Mouse (Mus musculus) spleen, adult 2 months (tissue): ENCODE results near the gene Fbxl18. TPM values are rescaled to one million over a fixed set of nuclear protein-coding genes. Genes with fewer than 3 reads are reported as not detected.

Experiments used
- DNase-seq, 2 experiments: peaks; one replicate each; pipeline versions ENCODE4 v3.0.0 to v3.0.0-alpha.2; 2012 to 2021; ENCODE audit warnings: low spot score in 2 of 2, low read depth in 1 of 2
- H3K27ac ChIP-seq: fragments of 200-500 bp; 2 replicates; pipeline ENCODE4 v1.5.1; 2012; ENCODE audit warnings: low read length, inconsistent platforms; ENCODE audit not compliant: insufficient read depth
- H3K27me3 ChIP-seq: fragments of 200-500 bp; 2 replicates; pipeline ENCODE4 v1.6.1; 2012; ENCODE audit warnings: mild to moderate bottlenecking, moderate library complexity, low read length, inconsistent platforms; ENCODE audit not compliant: control insufficient read depth, insufficient read depth
- H3K36me3 ChIP-seq: fragments of 200-500 bp; 2 replicates; pipeline ENCODE4 v1.6.1; 2012; ENCODE audit warnings: mild to moderate bottlenecking, low read length, inconsistent platforms; ENCODE audit not compliant: control insufficient read depth, insufficient read depth
- H3K4me1 ChIP-seq: fragments of 200-500 bp; 2 replicates; pipeline ENCODE4 v1.6.1; 2011; ENCODE audit warnings: inconsistent platforms; ENCODE audit not compliant: control insufficient read depth, insufficient read depth, insufficient read length
- H3K4me3 ChIP-seq: fragments of 200-500 bp; 2 replicates; pipeline ENCODE4 v1.5.1; 2011; ENCODE audit warnings: mild to moderate bottlenecking, inconsistent platforms; ENCODE audit not compliant: insufficient read depth, insufficient read length; ENCODE audit errors: extremely low read depth
- CTCF ChIP-seq: fragments of 200-500 bp; IDR thresholded peaks from 2 replicates; pipeline ENCODE4 v1.5.1; 2011; ENCODE audit warnings: mild to moderate bottlenecking, inconsistent platforms; ENCODE audit not compliant: insufficient read depth, insufficient read length, insufficient replicate concordance; ENCODE audit errors: extremely low read depth
- POLR2A ChIP-seq: fragments of 200-500 bp; IDR thresholded peaks from 2 replicates; pipeline ENCODE4 v1.6.1; 2011; ENCODE audit warnings: low read depth, low read length, inconsistent platforms
- WGBS: fragments of 180-500 bp; shearing (Covaris S2); methylation state at CpG from one replicate; pipeline ENCODE4 v1.1.7; 2018; 5-methylcytosine and 5-hydroxymethylcytosine counted together
- polyA plus RNA-seq: library from polyadenylated mRNA; depleted of rRNA; stranded (reverse); fragments of >200 nt; gene quantifications from 2 replicates; pipeline ENCODE4 v1.2.3, GENCODE M21; 2012

The Fbxl18 gene
- polyA plus RNA-seq, 1 experiment = 15.8 TPM

GRCm38 (mm10) chr5:142926204-142926939 is 31.2 kb upstream of the Fbxl18 start:
- Histone ChIP-seq H3K27me3 (no peaks in the 10 kb centered on the region), H3K4me1 (peaks cover 39% of the 10 kb centered on the region; the same call in 1 of the 2 replicates), H3K4me3 (peak overlapping the region; percentile 16; the same call in 1 of the 2 replicates), H3K36me3 (no peaks in the 10 kb centered on the region), H3K27ac (peak overlapping the region; percentile 89)
- TF ChIP-seq POLR2A (no peak), CTCF (no peak)
- DNase-seq = peak in 1 of 2 experiments; percentile 44
- WGBS = 23% methylated on average over 12 of the region's 13 CpGs

GRCm38 (mm10) chr5:142924336-142924959 is 29.2 kb upstream of the Fbxl18 start:
- Histone ChIP-seq H3K36me3 (no peaks in the 10 kb centered on the region), H3K4me1 (peaks cover 43% of the 10 kb centered on the region; the same call in 1 of the 2 replicates), H3K27ac (no peak overlapping the region), H3K4me3 (no peak overlapping the region), H3K27me3 (no peaks in the 10 kb centered on the region)
- no peak for TF ChIP-seq POLR2A
- DNase-seq = no peak
- 82% methylated on average over 12 of the region's 12 CpGs for WGBS

- H3K4me1 ChIP-seq = peaks cover 43% of the 10 kb centered on the region; the same call in 1 of the 2 replicates
- 55% methylated on average over 3 of the region's 3 CpGs for WGBS
- no peaks in the 10 kb centered on the region for H3K27me3 ChIP-seq
- H3K27ac ChIP-seq = no peak overlapping the region
- TF ChIP-seq CTCF (no peak), POLR2A (no peak)
- H3K36me3 ChIP-seq = no peaks in the 10 kb centered on the region
- no peak for DNase-seq
- no peak overlapping the region for H3K4me3 ChIP-seq
These were observed 28.6 kb upstream of the Fbxl18 start for GRCm38 (mm10) chr5:142923781-142924180.

GRCm38 (mm10) chr5:142922251-142922650 is 27.0 kb upstream of the Fbxl18 start:
- Histone ChIP-seq H3K4me1 (peaks cover 35% of the 10 kb centered on the region; the same call in 1 of the 2 replicates), H3K36me3 (no peaks in the 10 kb centered on the region), H3K27ac (no peak overlapping the region; the same call in 1 of the 2 replicates), H3K4me3 (no peak overlapping the region), H3K27me3 (no peaks in the 10 kb centered on the region)
- TF ChIP-seq POLR2A = no peak
- TF ChIP-seq CTCF = no peak
- no peak for DNase-seq
- WGBS = 72% methylated on average over 5 of the region's 5 CpGs

GRCm38 (mm10) chr5:142921074-142921459 is 25.8 kb upstream of the Fbxl18 start:
- TF ChIP-seq POLR2A = no peak
- no peak for TF ChIP-seq CTCF
- DNase-seq = no peak
- Histone ChIP-seq H3K4me3 (peak overlapping the region; percentile 25; the same call in 1 of the 2 replicates), H3K27me3 (no peaks in the 10 kb centered on the region), H3K4me1 (peaks cover 24% of the 10 kb centered on the region; the same call in 1 of the 2 replicates), H3K27ac (peak overlapping the region; percentile 93), H3K36me3 (no peaks in the 10 kb centered on the region)
- 41% methylated on average over 6 of the region's 6 CpGs for WGBS

GRCm38 (mm10) chr5:142920311-142921073 is 25.3 kb upstream of the Fbxl18 start:
- Histone ChIP-seq H3K4me1 (peaks cover 19% of the 10 kb centered on the region; the same call in 1 of the 2 replicates), H3K27me3 (no peaks in the 10 kb centered on the region), H3K36me3 (no peaks in the 10 kb centered on the region), H3K27ac (peak overlapping the region; percentile 93), H3K4me3 (peak overlapping the region; percentile 25; the same call in 1 of the 2 replicates)
- DNase-seq = peak; percentile 80 to 81
- no peak; the same call in 1 of the 2 replicates for TF ChIP-seq POLR2A
- no peak for TF ChIP-seq CTCF
- 12% methylated on average over 8 of the region's 8 CpGs for WGBS
